Mouse (Mus musculus) inflammation-experienced regulatory T-cells, adult 16 weeks (primary cell): ENCODE data around the gene Tesk2. TPM values are rescaled to one million over a fixed set of nuclear protein-coding genes. Genes with fewer than 3 reads are reported as not detected.

Experiments used
- polyA plus RNA-seq: library from polyadenylated mRNA; unstranded; fragments of 100-300 nt; shearing (Covaris generic); gene quantifications from one replicate; pipeline ENCODE4 v1.2.1, GENCODE M21; 2017

Gene Tesk2
- polyA plus RNA-seq = 11.4 TPM

GRCm38 (mm10) chr4:116720343-116721097, at the start of gene Tesk2:
Gene Tesk2 (plus strand): TSS chr4:116720948.

GRCm38 (mm10) chr4:116685402-116686061, 35.2 kb upstream of the Tesk2 start, which contains the start of gene Prdx1:
Gene Prdx1 (plus strand): TSS chr4:116685544.

GRCm38 (mm10) chr4:116708201-116708764, 12.5 kb upstream of the Tesk2 start, which contains the start of the genes Mmachc and Ccdc163:
Gene Mmachc (minus strand): TSS chr4:116708406.
Gene Ccdc163 (plus strand): TSS chr4:116708509.

GRCm38 (mm10) chr4:116807197-116808129, 86.7 kb downstream of the Tesk2 start, which contains the start of the genes Toe1 and Mutyh:
Gene Toe1 (minus strand): TSS chr4:116807640.
Gene Mutyh (plus strand): TSS chr4:116807723.

GRCm38 (mm10) chr4:116821694-116822016, 100.9 kb downstream of the Tesk2 start, which contains the start of gene Hpdl:
Gene Hpdl (minus strand): TSS chr4:116821707.

Other genes starting within 250 kb of the Tesk2 start
- 21.1 TPM for gene Ipp, start 213.4 kb upstream of the Tesk2 start, polyA plus RNA-seq
- 27.5 TPM for gene Tmem69, start 165.0 kb upstream of the Tesk2 start, polyA plus RNA-seq
- 46.4 TPM for gene Gpbp1l1, start 163.3 kb upstream of the Tesk2 start, polyA plus RNA-seq
- gene Ccdc17, start 124.3 kb upstream of the Tesk2 start, polyA plus RNA-seq = 18.3 TPM
- gene Nasp, start 93.0 kb upstream of the Tesk2 start, polyA plus RNA-seq = 50.9 TPM
- 361 TPM for gene Akr1a1, start 69.3 kb upstream of the Tesk2 start, polyA plus RNA-seq
- 668 TPM for gene Prdx1, start 35.4 kb upstream of the Tesk2 start, polyA plus RNA-seq
- 8.1 TPM for gene Mmachc, start 12.5 kb upstream of the Tesk2 start, polyA plus RNA-seq
- gene Ccdc163, start 12.4 kb upstream of the Tesk2 start, polyA plus RNA-seq = 20.8 TPM
- 48.2 TPM for gene Toe1, start 86.7 kb downstream of the Tesk2 start, polyA plus RNA-seq
- 16.8 TPM for gene Mutyh, start 86.8 kb downstream of the Tesk2 start, polyA plus RNA-seq
- 0.63 TPM for gene Hpdl, start 100.8 kb downstream of the Tesk2 start, polyA plus RNA-seq
- gene Zswim5, start 156.4 kb downstream of the Tesk2 start, polyA plus RNA-seq = 0.05 TPM